Mouse (Mus musculus): Measurements from ENCODE around the gene Shq1.

Shq1 gene

GRCm38 (mm10) chr6:100668858-100669257, 2.1 kb downstream of the Shq1 start:
- DNase-seq (ENCODE audit: extremely low spot score, low spot score) = no peak

GRCm38 (mm10) chr6:100667644-100668043, 3.3 kb downstream of the Shq1 start:
- no peak for DNase-seq (ENCODE audit: extremely low spot score, low spot score)

- DNase-seq (ENCODE audit: extremely low spot score, low spot score) = no peak
Observed at GRCm38 (mm10) chr6:100662224-100662623, 8.7 kb downstream of the Shq1 start.

GRCm38 (mm10) chr6:100660395-100660794, 10.6 kb downstream of the Shq1 start:
- no peak for DNase-seq (ENCODE audit: extremely low spot score, low spot score)

GRCm38 (mm10) chr6:100652535-100652934, 18.4 kb downstream of the Shq1 start:
- no peak for DNase-seq (ENCODE audit: extremely low spot score, low spot score)

GRCm38 (mm10) chr6:100647196-100647595, 23.8 kb downstream of the Shq1 start:
- no peak for DNase-seq (ENCODE audit: extremely low spot score, low spot score)

GRCm38 (mm10) chr6:100645469-100646201, 25.3 kb downstream of the Shq1 start:
- DNase-seq (ENCODE audit: extremely low spot score, low spot score) = peak; percentile 44

- no peak for DNase-seq (ENCODE audit: extremely low spot score, low spot score)
Observed at GRCm38 (mm10) chr6:100644631-100645030, 26.3 kb downstream of the Shq1 start.

- DNase-seq (ENCODE audit: extremely low spot score, low spot score) = no peak
Observed at GRCm38 (mm10) chr6:100642786-100643185, 28.2 kb downstream of the Shq1 start.

GRCm38 (mm10) chr6:100640591-100640990, 30.4 kb downstream of the Shq1 start:
- DNase-seq (ENCODE audit: extremely low spot score, low spot score) = no peak

GRCm38 (mm10) chr6:100629086-100629485, 41.9 kb downstream of the Shq1 start:
- DNase-seq (ENCODE audit: extremely low spot score, low spot score) = no peak

GRCm38 (mm10) chr6:100628223-100628622, 42.7 kb downstream of the Shq1 start:
- no peak for DNase-seq (ENCODE audit: extremely low spot score, low spot score)

- no peak for DNase-seq (ENCODE audit: extremely low spot score, low spot score)
Observed at GRCm38 (mm10) chr6:100623922-100624321, 47.0 kb downstream of the Shq1 start.

GRCm38 (mm10) chr6:100622861-100623507, 48.0 kb downstream of the Shq1 start:
- DNase-seq (ENCODE audit: extremely low spot score, low spot score) = no peak

GRCm38 (mm10) chr6:100620411-100620810, 50.5 kb downstream of the Shq1 start:
- DNase-seq (ENCODE audit: extremely low spot score, low spot score) = no peak

GRCm38 (mm10) chr6:100619309-100619708, 51.6 kb downstream of the Shq1 start:
- DNase-seq (ENCODE audit: extremely low spot score, low spot score) = no peak

- no peak for DNase-seq (ENCODE audit: extremely low spot score, low spot score)
Observed at GRCm38 (mm10) chr6:100616133-100616532, 54.8 kb downstream of the Shq1 start.

- DNase-seq (ENCODE audit: extremely low spot score, low spot score) = peak; percentile 27
Observed at GRCm38 (mm10) chr6:100613593-100614267, 57.2 kb downstream of the Shq1 start.

- no peak for DNase-seq (ENCODE audit: extremely low spot score, low spot score)
Observed at GRCm38 (mm10) chr6:100610897-100611575, 59.9 kb downstream of the Shq1 start.

- DNase-seq (ENCODE audit: extremely low spot score, low spot score) = no peak
Observed at GRCm38 (mm10) chr6:100610182-100610581, 60.8 kb downstream of the Shq1 start.

GRCm38 (mm10) chr6:100609256-100609655, 61.7 kb downstream of the Shq1 start:
- no peak for DNase-seq (ENCODE audit: extremely low spot score, low spot score)

GRCm38 (mm10) chr6:100608429-100608828, 62.5 kb downstream of the Shq1 start:
- no peak for DNase-seq (ENCODE audit: extremely low spot score, low spot score)

Measured in neural tube, embryonic 10.5 days (tissue).